Mouse (Mus musculus): ENCODE data around the gene BC055324. TPM values are rescaled to one million over a fixed set of nuclear protein-coding genes. Genes with fewer than 3 reads are reported as not detected.

The BC055324 gene
- polyA plus RNA-seq, 1 experiment from 2014 or later: 11.0 TPM

- Histone ChIP-seq H3K9ac (no peak overlapping the region), H3K27ac (no peak overlapping the region), H3K27me3 (no peaks in the 10 kb centered on the region), H3K4me2 (no peak overlapping the region), H3K9me3 (replicated peaks) (no peaks in the 10 kb centered on the region), H3K36me3 (no peaks in the 10 kb centered on the region), H3K4me1 (replicated peaks) (no peaks in the 10 kb centered on the region), H3K4me3 (no peak overlapping the region)
- no peak for ATAC-seq (replicated peaks; ENCODE audit: insufficient number of reproducible peaks, insufficient read depth, low FRiP score, low read depth)
- WGBS: 30% methylated on average over 11 of the region's 11 CpGs
These were observed 86.2 kb downstream of the BC055324 start for GRCm38 (mm10) chr1:163908389-163908788.

GRCm38 (mm10) chr1:163907007-163907811 is 87.4 kb downstream of the BC055324 start:
- H3K36me3 ChIP-seq: no peaks in the 10 kb centered on the region
- H3K4me3 ChIP-seq: no peak overlapping the region
- H3K27ac ChIP-seq: no peak overlapping the region
- no peaks in the 10 kb centered on the region for H3K4me1 ChIP-seq (replicated peaks)
- no peak overlapping the region for H3K4me2 ChIP-seq
- ATAC-seq (replicated peaks; ENCODE audit: insufficient number of reproducible peaks, insufficient read depth, low FRiP score, low read depth): no peak
- H3K27me3 ChIP-seq: no peaks in the 10 kb centered on the region
- WGBS: 59% methylated on average over 4 of the region's 4 CpGs
- H3K9me3 ChIP-seq (replicated peaks): no peaks in the 10 kb centered on the region
- no peak overlapping the region for H3K9ac ChIP-seq

GRCm38 (mm10) chr1:163903411-163903810 is 91.2 kb downstream of the BC055324 start:
- no peak overlapping the region for H3K4me3 ChIP-seq
- WGBS: 80% methylated on average over 3 of the region's 3 CpGs
- H3K27me3 ChIP-seq: no peaks in the 10 kb centered on the region
- H3K27ac ChIP-seq: no peak overlapping the region
- H3K4me2 ChIP-seq: no peak overlapping the region
- no peak overlapping the region for H3K9ac ChIP-seq
- no peak for ATAC-seq (replicated peaks; ENCODE audit: insufficient number of reproducible peaks, insufficient read depth, low FRiP score, low read depth)
- no peaks in the 10 kb centered on the region for H3K4me1 ChIP-seq (replicated peaks)
- H3K9me3 ChIP-seq (replicated peaks): no peaks in the 10 kb centered on the region
- no peaks in the 10 kb centered on the region for H3K36me3 ChIP-seq

DNA sequence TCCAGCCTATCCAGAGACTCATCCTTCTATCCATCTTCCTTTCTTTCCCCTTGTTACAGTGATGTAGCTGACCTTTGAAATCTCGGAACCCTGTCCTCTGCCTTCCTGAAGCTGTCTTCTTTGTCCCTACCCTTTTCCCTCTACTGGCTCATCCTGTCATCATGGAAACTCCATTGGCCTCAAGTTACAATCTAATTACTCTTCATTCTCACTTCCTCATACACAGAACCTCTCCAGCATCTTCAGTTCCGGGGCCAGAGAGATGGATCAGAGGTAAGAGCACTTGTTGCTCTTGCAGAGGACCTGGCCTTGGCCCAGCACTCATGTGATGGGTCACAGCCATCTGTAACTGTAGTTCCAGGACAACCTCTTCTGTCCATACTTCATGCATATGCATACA is 94.4 kb downstream of the BC055324 start:
- H3K36me3 ChIP-seq: no peaks in the 10 kb centered on the region
- no peak for ATAC-seq (replicated peaks; ENCODE audit: insufficient number of reproducible peaks, insufficient read depth, low FRiP score, low read depth)
- no peak overlapping the region for H3K9ac ChIP-seq
- no peak overlapping the region for H3K27ac ChIP-seq
- H3K9me3 ChIP-seq (replicated peaks): no peaks in the 10 kb centered on the region
- 84% methylated on average over 2 of the region's 2 CpGs for WGBS
- H3K4me1 ChIP-seq (replicated peaks): no peaks in the 10 kb centered on the region
- no peak overlapping the region for H3K4me3 ChIP-seq
- no peaks in the 10 kb centered on the region for H3K27me3 ChIP-seq
- H3K4me2 ChIP-seq: no peak overlapping the region

- H3K27me3 ChIP-seq: no peaks in the 10 kb centered on the region
- H3K4me3 ChIP-seq: no peak overlapping the region
- no peaks in the 10 kb centered on the region for H3K36me3 ChIP-seq
- no peaks in the 10 kb centered on the region for H3K4me1 ChIP-seq (replicated peaks)
- H3K9me3 ChIP-seq (replicated peaks): no peaks in the 10 kb centered on the region
- no peak overlapping the region for H3K4me2 ChIP-seq
- no peak overlapping the region for H3K9ac ChIP-seq
- ATAC-seq (replicated peaks; ENCODE audit: insufficient number of reproducible peaks, insufficient read depth, low FRiP score, low read depth): no peak
- WGBS: 83% methylated on average over 2 of the region's 2 CpGs
- no peak overlapping the region for H3K27ac ChIP-seq
These were observed 95.0 kb downstream of the BC055324 start for GRCm38 (mm10) chr1:163899575-163899974.

GRCm38 (mm10) chr1:163898291-163898764 is 96.3 kb downstream of the BC055324 start:
- ATAC-seq (replicated peaks; ENCODE audit: insufficient number of reproducible peaks, insufficient read depth, low FRiP score, low read depth): no peak
- H3K9me3 ChIP-seq (replicated peaks): no peaks in the 10 kb centered on the region
- no peaks in the 10 kb centered on the region for H3K27me3 ChIP-seq
- H3K4me1 ChIP-seq (replicated peaks): no peaks in the 10 kb centered on the region
- no peaks in the 10 kb centered on the region for H3K36me3 ChIP-seq
- WGBS: 58% methylated on average over 5 of the region's 5 CpGs
- H3K4me3 ChIP-seq: no peak overlapping the region
- H3K9ac ChIP-seq: no peak overlapping the region
- no peak overlapping the region for H3K4me2 ChIP-seq
- no peak overlapping the region for H3K27ac ChIP-seq

Other genes with a start within 250 kb of the BC055324 start
- gene Kifap3, start 215.2 kb downstream of the BC055324 start, polyA plus RNA-seq (2015; fragmentation: Nextera tagmentation; extraction: Ambion mirVana): 18.5 and 19.6 TPM in 2 replicates
- gene Scyl3, start 65.7 kb downstream of the BC055324 start, polyA plus RNA-seq (2015; fragmentation: Nextera tagmentation; extraction: Ambion mirVana): 9.6 and 11.5 TPM in 2 replicates
- gene Mettl18, start 93 bp upstream of the BC055324 start, polyA plus RNA-seq (2015; fragmentation: Nextera tagmentation; extraction: Ambion mirVana): 6.1 and 6.2 TPM in 2 replicates
- gene Sele, start 53.4 kb upstream of the BC055324 start, polyA plus RNA-seq (2015; fragmentation: Nextera tagmentation; extraction: Ambion mirVana): 2.0 and 2.3 TPM in 2 replicates
- 2.0 and 17.9 TPM in 2 replicates for gene Sell, start 67.2 kb upstream of the BC055324 start, polyA plus RNA-seq (2015; fragmentation: Nextera tagmentation; extraction: Ambion mirVana)
- 0.35 and 0.42 TPM in 2 replicates for gene Selp, start 120.5 kb upstream of the BC055324 start, polyA plus RNA-seq (2015; fragmentation: Nextera tagmentation; extraction: Ambion mirVana)
- 0.31 and 0.34 TPM in 2 replicates for gene F5, start 157.0 kb upstream of the BC055324 start, polyA plus RNA-seq (2015; fragmentation: Nextera tagmentation; extraction: Ambion mirVana)